In genomic region chr14:26610689-26611088, GRCm38 (mm10) we compare ENCODE assay signal across 22 mouse cellular contexts. TPM values are rescaled to one million over a fixed set of nuclear protein-coding genes. Genes with fewer than 3 reads are reported as not detected.
DNase-seq lines count a peak whose midpoint lies in the region; ATAC-seq and TF ChIP-seq lines count a peak whose summit lies in the region.
"Had no signal": no experiment of that assay in that cellular context is flagged by ENCODE, and none has a peak within 500 bp of the region (broad histone marks: within the 10 kb centered on the region; RNA-seq: fewer than 3 reads in every experiment).

No protein-coding gene starts in this region.

- H3K4me1 ChIP-seq in G1E (ENCODE audit: insufficient read depth, low read depth, low read length): peaks cover 32% of the 10 kb centered on the region
- H3K4me1 ChIP-seq in neural tube, embryonic 15.5 days: no peaks in the 10 kb centered on the region
- no peaks in the 10 kb centered on the region for H3K4me1 ChIP-seq in forebrain, embryonic 12.5 days
- H3K4me1 ChIP-seq: embryonic facial prominence, embryonic 10.5 days; embryonic facial prominence, embryonic 12.5 days had no signal

- peak; percentile 56 for ATAC-seq in G1E (ENCODE audit: extremely low read depth, insufficient number of reproducible peaks, low FRiP score, poor library complexity, severe bottlenecking)
- ATAC-seq in granulocyte monocyte progenitor cell, adult 5-6 weeks (replicated peaks; ENCODE audit: poor library complexity, severe bottlenecking): peak; percentile 63
- peak; percentile 54; the same call in 1 of the 2 replicates for ATAC-seq in megakaryocyte progenitor cell, adult 5-6 weeks (replicated peaks; ENCODE audit: poor library complexity)
- no peak for ATAC-seq in neural tube, embryonic 15.5 days (ENCODE audit: low FRiP score)
- ATAC-seq in forebrain, embryonic 12.5 days (ENCODE audit: low FRiP score): no peak
- ATAC-seq: CD4-positive, CD25-positive, alpha-beta regulatory T cell, adult 4 months; forebrain, embryonic 14.5 days; forebrain, embryonic 16.5 days had no signal

- 97% methylated on average over 4 of the region's 4 CpGs for WGBS in neural tube, embryonic 15.5 days
- 94% methylated on average over 4 of the region's 4 CpGs for WGBS in forebrain, embryonic 12.5 days

- H3K27ac ChIP-seq in neural tube, embryonic 15.5 days (replicated peaks): no peak overlapping the region
- H3K27ac ChIP-seq in forebrain, embryonic 12.5 days: no peak overlapping the region
- H3K27ac ChIP-seq: embryonic facial prominence, embryonic 10.5 days; embryonic facial prominence, embryonic 12.5 days had no signal

- no peak overlapping the region for H3K4me2 ChIP-seq in neural tube, embryonic 15.5 days
- no peak overlapping the region for H3K4me2 ChIP-seq in forebrain, embryonic 12.5 days
- H3K4me2 ChIP-seq: embryonic facial prominence, embryonic 12.5 days had no signal

- H3K27me3 ChIP-seq in G1E (ENCODE audit: insufficient read depth, low read length): no peaks in the 10 kb centered on the region
- no peaks in the 10 kb centered on the region for H3K27me3 ChIP-seq in neural tube, embryonic 15.5 days (replicated peaks)
- H3K27me3 ChIP-seq in forebrain, embryonic 12.5 days: no peaks in the 10 kb centered on the region
- H3K27me3 ChIP-seq: CH12.LX; embryonic facial prominence, embryonic 12.5 days had no signal

- no peak overlapping the region for H3K9ac ChIP-seq in neural tube, embryonic 15.5 days (replicated peaks)
- H3K9ac ChIP-seq in forebrain, embryonic 12.5 days: no peak overlapping the region
- H3K9ac ChIP-seq: embryonic facial prominence, embryonic 12.5 days had no signal

- H3K9me3 ChIP-seq in G1E (replicated peaks): no peaks in the 10 kb centered on the region
- H3K9me3 ChIP-seq in neural tube, embryonic 15.5 days (replicated peaks): no peaks in the 10 kb centered on the region
- no peaks in the 10 kb centered on the region for H3K9me3 ChIP-seq in forebrain, embryonic 12.5 days
- H3K9me3 ChIP-seq: embryonic facial prominence, embryonic 10.5 days; embryonic facial prominence, embryonic 12.5 days had no signal

- DNase-seq in G1E (ENCODE audit: low spot score) (no peak), MEL-GATA-1-ER (ENCODE audit: extremely low read depth, low read depth) (peak; percentile 61)
- no peak for DNase-seq in cerebellum, postnatal 10 days
- DNase-seq: adrenal gland, adult 2 months; adrenal gland, postnatal 10 days; adrenal gland, postnatal 25 days; B cell, adult 2 months; cerebellum, adult 11-12 months; cerebellum, adult 2 months; cerebellum, adult 9-10 months; cerebellum, postnatal 14 days; cerebellum, postnatal 36 days had no signal

- no peak for TF ChIP-seq CTCF in G1E (IDR thresholded peaks at IDR 0.05; ENCODE audit: low read depth, low read length)

- H3K36me3 ChIP-seq in G1E (replicated peaks): peaks cover 79% of the 10 kb centered on the region
- peaks cover 73% of the 10 kb centered on the region for H3K36me3 ChIP-seq in neural tube, embryonic 15.5 days
- peaks cover 68% of the 10 kb centered on the region for H3K36me3 ChIP-seq in forebrain, embryonic 12.5 days (replicated peaks)

- peak overlapping the region; percentile 30; the same call in 1 of the 2 replicates for H3K4me3 ChIP-seq in G1E (ENCODE audit: low read depth, low read length)
- H3K4me3 ChIP-seq in neural tube, embryonic 15.5 days (replicated peaks): no peak overlapping the region
- H3K4me3 ChIP-seq in forebrain, embryonic 12.5 days (replicated peaks): no peak overlapping the region
- H3K4me3 ChIP-seq: embryonic facial prominence, embryonic 10.5 days; embryonic facial prominence, embryonic 12.5 days had no signal

RNA-seq across cellular contexts. Expression of gene Arf4, which starts 27.2 kb away (rescaled TPM):
- total RNA-seq in G1E (2014; fragmentation: Nextera tagmentation): 454 and 572 TPM in 2 replicates
- 68.0 and 83.3 TPM in 2 replicates for total RNA-seq in G1E (2017)
- polyA plus RNA-seq in G1E (2012): 205 and 234 TPM in 2 replicates
- total RNA-seq in granulocyte monocyte progenitor cell, adult 5-6 weeks (2014; fragmentation: Nextera tagmentation): 238 and 255 TPM in 2 replicates
- 85.9 and 123 TPM in 2 replicates for total RNA-seq in granulocyte monocyte progenitor cell, adult 5-6 weeks (2017)
- total RNA-seq in megakaryocyte progenitor cell, adult 5-6 weeks (2015): 361 and 398 TPM in 2 replicates
- total RNA-seq in megakaryocyte progenitor cell, adult 5-6 weeks (2017): 88.2 and 105 TPM in 2 replicates
- polyA plus RNA-seq in neural tube, embryonic 15.5 days (2015; fragmentation: Nextera tagmentation; extraction: Ambion mirVana): 502 and 529 TPM in 2 replicates
- polyA plus RNA-seq in forebrain, embryonic 12.5 days (2016; fragmentation: Nextera tagmentation; extraction: Ambion mirVana): 560 and 584 TPM in 2 replicates

RNA-seq across cellular contexts. Expression of gene Dennd6a, which starts 37.0 kb away (rescaled TPM):
- total RNA-seq in G1E (2014; fragmentation: Nextera tagmentation) (70.0 and 97.5 TPM in 2 replicates), G1E (2017) (48.1 and 51.6 TPM in 2 replicates)
- 11.0 and 11.2 TPM in 2 replicates for polyA plus RNA-seq in G1E (2012)
- 18.5 and 19.7 TPM in 2 replicates for total RNA-seq in granulocyte monocyte progenitor cell, adult 5-6 weeks (2014; fragmentation: Nextera tagmentation)
- total RNA-seq in granulocyte monocyte progenitor cell, adult 5-6 weeks (2017): 21.6 and 24.5 TPM in 2 replicates
- total RNA-seq in megakaryocyte progenitor cell, adult 5-6 weeks (2015): 29.1 and 32.3 TPM in 2 replicates
- total RNA-seq in megakaryocyte progenitor cell, adult 5-6 weeks (2017): 22.0 and 25.1 TPM in 2 replicates
- 17.1 and 21.0 TPM in 2 replicates for polyA plus RNA-seq in neural tube, embryonic 15.5 days (2015; fragmentation: Nextera tagmentation; extraction: Ambion mirVana)
- 29.1 and 31.9 TPM in 2 replicates for polyA plus RNA-seq in forebrain, embryonic 12.5 days (2016; fragmentation: Nextera tagmentation; extraction: Ambion mirVana)

RNA-seq across cellular contexts. Expression of gene Pde12, which starts 59.0 kb away (rescaled TPM):
- total RNA-seq in G1E (2014; fragmentation: Nextera tagmentation) (16.7 and 18.7 TPM in 2 replicates), G1E (2017) (13.1 and 14.2 TPM in 2 replicates)
- 12.3 and 13.5 TPM in 2 replicates for polyA plus RNA-seq in G1E (2012)
- 10.3 and 12.2 TPM in 2 replicates for total RNA-seq in granulocyte monocyte progenitor cell, adult 5-6 weeks (2014; fragmentation: Nextera tagmentation)
- 12.4 and 14.5 TPM in 2 replicates for total RNA-seq in granulocyte monocyte progenitor cell, adult 5-6 weeks (2017)
- 15.4 and 15.8 TPM in 2 replicates for total RNA-seq in megakaryocyte progenitor cell, adult 5-6 weeks (2015)
- 12.3 and 13.6 TPM in 2 replicates for total RNA-seq in megakaryocyte progenitor cell, adult 5-6 weeks (2017)
- polyA plus RNA-seq in neural tube, embryonic 15.5 days (2015; fragmentation: Nextera tagmentation; extraction: Ambion mirVana): 10.6 and 11.5 TPM in 2 replicates
- 12.9 TPM in 2 replicates for polyA plus RNA-seq in forebrain, embryonic 12.5 days (2016; fragmentation: Nextera tagmentation; extraction: Ambion mirVana)

Comparison
In these comparisons a context has a peak if more than half of its experiments do, and no peak if none do; other contexts are left out.
1. ATAC-seq: peak in G1E (single experiment), granulocyte monocyte progenitor cell, adult 5-6 weeks (single experiment) and megakaryocyte progenitor cell, adult 5-6 weeks (single experiment); none in neural tube, embryonic 15.5 days (single experiment) and forebrain, embryonic 12.5 days (single experiment).